Mouse (Mus musculus) forelimb bud, embryonic 11.5 days (tissue): ENCODE data around the gene Lamtor3.
"Not testable (repeated sequence)": the region's sequence is repeated elsewhere in the genome, so short reads cannot be mapped to it uniquely, and the experiment has no call there.

ENCODE experiments used
- DNase-seq: peaks from one replicate; pipeline ENCODE4 v3.0.0-alpha.2; 2012; ENCODE audit warnings: low read depth, low spot score

Gene Lamtor3

GRCm38 (mm10) chr3:137933986-137934385, 15.7 kb downstream of the Lamtor3 start:
- no peak for DNase-seq

GRCm38 (mm10) chr3:137935570-137936525, 17.5 kb downstream of the Lamtor3 start:
- no peak for DNase-seq

- no peak for DNase-seq
Measured at GRCm38 (mm10) chr3:137936541-137936940, 18.2 kb downstream of the Lamtor3 start.

GRCm38 (mm10) chr3:137938608-137939007, 20.3 kb downstream of the Lamtor3 start:
- DNase-seq: peak; percentile 59

- DNase-seq: no peak
Measured at GRCm38 (mm10) chr3:137940757-137941156, 22.5 kb downstream of the Lamtor3 start.

GRCm38 (mm10) chr3:137941555-137941954, 23.2 kb downstream of the Lamtor3 start:
- DNase-seq: no peak

- no peak for DNase-seq
Measured at GRCm38 (mm10) chr3:137942098-137942622, 23.9 kb downstream of the Lamtor3 start.

GRCm38 (mm10) chr3:137943737-137944154, 25.4 kb downstream of the Lamtor3 start:
- DNase-seq: no peak

GRCm38 (mm10) chr3:137946827-137947226, 28.5 kb downstream of the Lamtor3 start:
- no peak for DNase-seq

GRCm38 (mm10) chr3:137947525-137947924, 29.2 kb downstream of the Lamtor3 start:
- no peak for DNase-seq

- DNase-seq: no peak
Measured at GRCm38 (mm10) chr3:137950191-137950885, 32.0 kb downstream of the Lamtor3 start.

GRCm38 (mm10) chr3:137951302-137951701, 33.0 kb downstream of the Lamtor3 start:
- DNase-seq: not testable (repeated sequence)

- no peak for DNase-seq
Measured at GRCm38 (mm10) chr3:137951819-137952218, 33.5 kb downstream of the Lamtor3 start.

- DNase-seq: peak; percentile 33
Measured at GRCm38 (mm10) chr3:137952225-137952913, 34.1 kb downstream of the Lamtor3 start.

GRCm38 (mm10) chr3:137952914-137953880, 34.9 kb downstream of the Lamtor3 start:
- peak; percentile 64 for DNase-seq

GRCm38 (mm10) chr3:137954256-137954916, 36.1 kb downstream of the Lamtor3 start:
- no peak for DNase-seq

- peak; percentile 38 for DNase-seq
Measured at GRCm38 (mm10) chr3:137955560-137956081, 37.3 kb downstream of the Lamtor3 start.

- no peak for DNase-seq
Measured at GRCm38 (mm10) chr3:137957864-137958263, 39.6 kb downstream of the Lamtor3 start.

GRCm38 (mm10) chr3:137958352-137958751, 40.0 kb downstream of the Lamtor3 start:
- DNase-seq: no peak

GRCm38 (mm10) chr3:137959456-137959855, 41.1 kb downstream of the Lamtor3 start:
- no peak for DNase-seq
